Mouse (Mus musculus): ENCODE results near the gene Ntsr1. TPM values are rescaled to one million over a fixed set of nuclear protein-coding genes. Genes with fewer than 3 reads are reported as not detected.

The Ntsr1 gene
- total and polyA plus RNA-seq, 3 experiments, result not detected

DNA sequence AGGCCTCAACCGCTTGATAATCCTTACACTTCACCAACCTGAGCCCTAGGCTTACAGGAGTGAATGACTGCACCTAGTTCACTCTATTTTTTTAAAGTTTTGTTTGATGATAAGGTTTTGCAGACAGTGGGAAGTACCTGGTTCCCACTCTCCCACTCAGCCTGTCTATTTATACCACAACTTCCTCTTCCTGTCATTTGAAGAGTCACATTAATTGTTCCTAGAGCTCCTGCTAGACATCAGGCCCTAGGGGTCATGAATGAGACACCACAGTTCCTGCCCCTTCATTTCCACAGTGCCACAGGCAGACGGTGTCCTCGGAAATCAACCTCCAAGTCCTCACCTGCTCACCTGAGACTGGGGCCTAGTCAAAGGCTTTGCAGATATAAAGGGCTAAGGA is 56.7 kb downstream of the Ntsr1 start:
- Histone ChIP-seq H3K4me3 (ENCODE audit: control insufficient read depth in 1 of 2, insufficient read depth in 1 of 2, low read depth in 2 of 2, low read length in 2 of 2) (no peak overlapping the region), H3K27ac (ENCODE audit: control insufficient read depth, low read depth, low read length) (no peak overlapping the region), H3K9me3 (replicated peaks; ENCODE audit: insufficient read depth, low read length) (no peaks in the 10 kb centered on the region), H3K79me2 (ENCODE audit: control insufficient read depth, insufficient read depth, low read length, poor library complexity) (no peaks in the 10 kb centered on the region), H3K9ac (ENCODE audit: control insufficient read depth, low read depth, low read length, poor library complexity, severe bottlenecking) (no peak overlapping the region), H3K4me1 (ENCODE audit: control insufficient read depth in 1 of 2, insufficient read depth in 2 of 2, low read length in 2 of 2) (peaks cover 0 to 3% of the 10 kb centered on the region in 2 experiments; a peak in 1 of 4 replicates), H3K27me3 (ENCODE audit: control insufficient read depth in 1 of 2, insufficient read depth in 2 of 2, low read length in 2 of 2) (peaks cover 0 to 1% of the 10 kb centered on the region in 2 experiments; a peak in 2 of 4 replicates), H3K36me3 (ENCODE audit: control insufficient read depth in 1 of 2, insufficient read depth in 2 of 2, low read length in 2 of 2) (no peaks in the 10 kb centered on the region)
- TF ChIP-seq ZC3H11A (IDR thresholded peaks at IDR 0.05; ENCODE audit: low read depth, low read length), result no peak
- peak; percentile 56; the same call in 1 of the 2 replicates for TF ChIP-seq ZNF384 (IDR thresholded peaks at IDR 0.05; ENCODE audit: low read depth, low read length)
- peak; percentile 46 for DNase-seq (ENCODE audit: low read depth, low spot score)

DNA sequence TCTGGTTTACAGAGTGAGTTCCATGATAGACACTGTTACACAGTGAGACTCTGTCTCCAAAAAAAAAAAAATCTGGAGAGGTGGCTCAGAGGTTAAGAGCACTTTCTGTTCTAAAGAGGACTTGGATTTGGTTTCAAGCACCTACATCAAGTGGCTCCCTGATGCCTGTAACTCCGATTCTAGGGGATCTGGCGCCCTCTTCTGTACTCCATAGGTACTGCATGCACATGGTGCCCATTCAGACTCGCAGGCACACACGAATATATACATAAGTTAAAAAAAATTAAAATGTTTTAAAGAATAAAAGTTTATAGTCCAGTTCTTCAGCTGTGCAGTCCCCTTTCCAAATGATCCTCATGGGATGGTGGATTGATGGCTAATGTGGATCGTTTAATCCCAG is 60.5 kb downstream of the Ntsr1 start:
- Histone ChIP-seq H3K9me3 (replicated peaks; ENCODE audit: insufficient read depth, low read length) (no peaks in the 10 kb centered on the region), H3K79me2 (ENCODE audit: control insufficient read depth, insufficient read depth, low read length, poor library complexity) (no peaks in the 10 kb centered on the region), H3K36me3 (ENCODE audit: control insufficient read depth in 1 of 2, insufficient read depth in 2 of 2, low read length in 2 of 2) (no peaks in the 10 kb centered on the region), H3K27me3 (ENCODE audit: control insufficient read depth in 1 of 2, insufficient read depth in 2 of 2, low read length in 2 of 2) (peaks cover 0 to 1% of the 10 kb centered on the region in 2 experiments; a peak in 2 of 4 replicates), H3K27ac (ENCODE audit: control insufficient read depth, low read depth, low read length) (no peak overlapping the region), H3K4me1 (ENCODE audit: control insufficient read depth in 1 of 2, insufficient read depth in 2 of 2, low read length in 2 of 2) (peaks cover 0 to 3% of the 10 kb centered on the region in 2 experiments; a peak in 1 of 4 replicates), H3K4me3 (ENCODE audit: control insufficient read depth in 1 of 2, insufficient read depth in 1 of 2, low read depth in 2 of 2, low read length in 2 of 2) (no peak overlapping the region), H3K9ac (ENCODE audit: control insufficient read depth, low read depth, low read length, poor library complexity, severe bottlenecking) (no peak overlapping the region)
- TF ChIP-seq JUND (IDR thresholded peaks at IDR 0.05; ENCODE audit: low read depth, low read length), result no peak
- no peak for TF ChIP-seq ELF1 (IDR thresholded peaks at IDR 0.05; ENCODE audit: low read depth, low read length)
- TF ChIP-seq MYB (IDR thresholded peaks at IDR 0.05; ENCODE audit: low read depth, low read length), result no peak
- TF ChIP-seq USF2 (IDR thresholded peaks at IDR 0.05; ENCODE audit: borderline replicate concordance in 1 of 2, insufficient read depth in 1 of 2, low read depth in 1 of 2, low read length in 2 of 2), result no peak
- TF ChIP-seq RAD21 (IDR thresholded peaks at IDR 0.05; ENCODE audit: low read depth, low read length), result peak; percentile 56
- TF ChIP-seq MAFK (IDR thresholded peaks at IDR 0.05; ENCODE audit: borderline replicate concordance, low read depth, low read length), result no peak
- no peak for TF ChIP-seq USF1 (IDR thresholded peaks at IDR 0.05; ENCODE audit: low read depth, low read length)
- no peak for TF ChIP-seq KAT2A (conservative IDR thresholded peaks at IDR 0.05; ENCODE audit: low read depth, low read length)
- TF ChIP-seq NELFE (IDR thresholded peaks at IDR 0.05; ENCODE audit: low read depth, low read length), result no peak
- TF ChIP-seq SIN3A (IDR thresholded peaks at IDR 0.05; ENCODE audit: low read length), result no peak
- no peak for TF ChIP-seq TCF12 (IDR thresholded peaks at IDR 0.05; ENCODE audit: low read depth, low read length)
- peak; percentile 49 for TF ChIP-seq SMC3 (IDR thresholded peaks at IDR 0.05; ENCODE audit: low read depth, low read length)
- peak; percentile 63 to 71 (median 68) for TF ChIP-seq CTCF (IDR thresholded peaks at IDR 0.05 in 2 of 3, conservative IDR thresholded peaks at IDR 0.05 in 1 of 3; ENCODE audit: control insufficient read depth in 1 of 3, insufficient read depth in 1 of 3, low read depth in 2 of 3, low read length in 3 of 3, poor library complexity in 1 of 3, severe bottlenecking in 1 of 3)
- no peak for TF ChIP-seq MXI1 (IDR thresholded peaks at IDR 0.05; ENCODE audit: low read depth, low read length)
- TF ChIP-seq TAL1 (IDR thresholded peaks at IDR 0.05; ENCODE audit: low read length), result no peak
- TF ChIP-seq GABPA (IDR thresholded peaks at IDR 0.05; ENCODE audit: low read depth, low read length), result no peak
- TF ChIP-seq MEF2A (IDR thresholded peaks at IDR 0.05; ENCODE audit: extremely low read depth, insufficient replicate concordance, low read depth, low read length, poor library complexity, severe bottlenecking), result no peak
- no peak for TF ChIP-seq POLR2AphosphoS2 (IDR thresholded peaks at IDR 0.05; ENCODE audit: low read length)
- TF ChIP-seq E2F4 (IDR thresholded peaks at IDR 0.05; ENCODE audit: borderline replicate concordance, low read depth, low read length), result no peak
- TF ChIP-seq ZC3H11A (IDR thresholded peaks at IDR 0.05; ENCODE audit: low read depth, low read length), result peak; percentile 40
- TF ChIP-seq ZKSCAN1 (IDR thresholded peaks at IDR 0.05; ENCODE audit: low read depth, low read length), result no peak
- TF ChIP-seq TBP (IDR thresholded peaks at IDR 0.05; ENCODE audit: low read depth, low read length), result no peak
- DNase-seq (ENCODE audit: low read depth, low spot score), result peak; percentile 51
